Mouse (Mus musculus) neural tube, embryonic 15.5 days (tissue): ENCODE measurements around the gene Prrt2. TPM values are rescaled to one million over a fixed set of nuclear protein-coding genes. Genes with fewer than 3 reads are reported as not detected.
A peak's percentile ranks its signal among the peaks of the same experiment; 100 is the strongest.

Experiments
- ATAC-seq: fragments of 200-750 bp; cut with Nextera tagmentation; 2 replicates; pipeline ENCODE4 v1.8.0; 2017; ENCODE audit warnings: mild to moderate bottlenecking, moderate TSS enrichment, moderate library complexity; ENCODE audit not compliant: low FRiP score
- H3K27ac ChIP-seq: fragments of 300-500 bp; sonication (generic); replicated peaks from 2 replicates; pipeline ENCODE4 v1.5.1; 2015; ENCODE audit warnings: mild to moderate bottlenecking, inconsistent platforms
- H3K27me3 ChIP-seq: fragments of 300-500 bp; sonication (generic); replicated peaks from 2 replicates; pipeline ENCODE4 v1.6.1; 2015; ENCODE audit warnings: inconsistent platforms
- H3K36me3 ChIP-seq: fragments of 300-500 bp; sonication (generic); 2 replicates; pipeline ENCODE4 v1.6.1; 2015; ENCODE audit warnings: inconsistent platforms
- H3K4me1 ChIP-seq: fragments of 300-500 bp; sonication (generic); 2 replicates; pipeline ENCODE4 v1.6.1; 2015; ENCODE audit warnings: inconsistent platforms
- H3K4me2 ChIP-seq: fragments of 300-500 bp; sonication (generic); 2 replicates; pipeline ENCODE4 v1.6.1; 2015; ENCODE audit warnings: inconsistent platforms, mild to moderate bottlenecking, moderate library complexity
- H3K4me3 ChIP-seq: fragments of 300-500 bp; sonication (generic); replicated peaks from 2 replicates; pipeline ENCODE4 v1.5.1; 2015; ENCODE audit warnings: mild to moderate bottlenecking, inconsistent platforms
- H3K9ac ChIP-seq: fragments of 300-500 bp; sonication (generic); replicated peaks from 2 replicates; pipeline ENCODE4 v1.6.1; 2015; ENCODE audit warnings: mild to moderate bottlenecking, inconsistent platforms
- H3K9me3 ChIP-seq: fragments of 300-500 bp; sonication (generic); replicated peaks from 2 replicates; pipeline ENCODE4 v1.6.1; 2016; ENCODE audit warnings: inconsistent platforms
- WGBS: fragments of 180-500 bp; shearing (Covaris S2); methylation state at CpG from one replicate; pipeline ENCODE4 v1.1.7; 2015; ENCODE audit warnings: mixed read lengths; 5-methylcytosine and 5-hydroxymethylcytosine counted together
- polyA plus RNA-seq: library from polyadenylated mRNA; unstranded; fragments of >200 nt; fragmentation: Nextera tagmentation; extraction: Ambion mirVana; gene quantifications from 2 replicates; pipeline ENCODE4 v1.2.1, GENCODE M21; 2015

The Prrt2 gene
- polyA plus RNA-seq, 1 experiment from 2014 or later: 72.5 TPM

DNA sequence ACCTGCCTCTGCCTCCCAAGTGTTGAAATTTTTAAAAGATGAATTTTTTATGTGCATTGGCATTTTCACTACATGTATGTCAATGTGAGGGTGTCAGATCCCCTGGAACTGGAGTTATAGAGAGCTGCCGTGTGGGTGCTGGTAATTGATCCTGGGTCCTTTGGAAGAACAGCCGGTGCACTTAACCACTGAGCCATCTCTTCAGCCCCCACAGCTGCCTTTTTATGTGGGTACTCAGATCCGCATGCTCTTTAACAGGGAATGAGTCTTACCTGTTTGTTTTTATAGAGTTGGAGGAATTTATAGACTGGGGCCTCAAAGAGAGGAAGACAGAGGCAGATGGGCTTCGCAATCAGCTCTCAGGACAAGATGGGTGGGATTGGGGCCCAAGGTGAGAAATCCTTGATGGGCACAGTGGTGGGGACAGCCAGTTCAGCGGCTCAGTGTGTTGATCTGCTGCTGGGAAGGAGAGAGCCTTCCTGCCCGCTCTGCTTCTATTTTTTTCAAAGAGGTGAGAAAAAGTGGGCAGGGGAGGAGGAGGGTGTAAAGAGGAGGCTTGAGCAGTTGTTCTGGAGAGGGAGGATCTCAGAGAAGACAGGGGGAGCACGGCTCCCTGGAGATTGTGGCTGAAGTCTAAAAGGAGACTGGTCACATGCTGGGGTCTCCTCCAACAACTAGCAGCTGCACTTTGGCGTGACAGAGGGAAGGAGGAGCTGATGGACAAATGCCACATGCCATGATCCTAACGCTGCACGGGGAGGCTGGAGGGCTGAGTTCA is 36.2 kb downstream of the Prrt2 start:
- H3K9me3 ChIP-seq: no peaks in the 10 kb centered on the region
- ATAC-seq: no peak
- 58% methylated on average over 10 of the region's 10 CpGs for WGBS
- no peak overlapping the region for H3K27ac ChIP-seq
- no peak overlapping the region for H3K4me2 ChIP-seq
- H3K9ac ChIP-seq: no peak overlapping the region
- H3K27me3 ChIP-seq: no peaks in the 10 kb centered on the region
- H3K4me3 ChIP-seq: no peak overlapping the region
- H3K4me1 ChIP-seq: no peaks in the 10 kb centered on the region
- peaks cover 14% of the 10 kb centered on the region for H3K36me3 ChIP-seq

GRCm38 (mm10) chr7:126983113-126983512 is 37.9 kb downstream of the Prrt2 start:
- ATAC-seq: no peak
- Histone ChIP-seq H3K27ac (no peak overlapping the region), H3K36me3 (peaks cover 31% of the 10 kb centered on the region), H3K9me3 (no peaks in the 10 kb centered on the region), H3K4me3 (no peak overlapping the region), H3K9ac (no peak overlapping the region), H3K4me1 (peaks cover 10% of the 10 kb centered on the region), H3K4me2 (no peak overlapping the region), H3K27me3 (no peaks in the 10 kb centered on the region)
- 88% methylated on average over 7 of the region's 7 CpGs for WGBS

DNA sequence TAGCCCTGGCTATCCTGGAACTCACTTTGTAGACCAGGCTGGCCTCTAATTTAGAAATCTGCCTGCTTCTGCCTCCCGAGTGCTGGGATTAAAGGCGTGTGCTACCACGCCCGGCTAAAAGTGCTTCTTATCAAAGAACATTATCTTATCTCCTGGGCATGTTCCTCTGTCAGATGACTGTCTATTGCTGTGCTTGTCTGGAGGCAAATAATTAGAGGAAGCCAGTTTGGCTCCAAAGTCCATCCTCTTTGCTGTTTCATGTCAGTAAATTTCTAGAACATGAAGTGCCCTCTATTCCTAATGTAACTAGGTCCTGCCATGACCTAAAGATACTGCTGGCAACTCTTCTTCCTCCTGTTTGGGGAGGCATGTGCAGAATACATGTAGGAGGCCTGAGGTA is 39.0 kb downstream of the Prrt2 start:
- WGBS: 92% methylated on average over 4 of the region's 4 CpGs
- no peaks in the 10 kb centered on the region for H3K9me3 ChIP-seq
- H3K27ac ChIP-seq: no peak overlapping the region
- H3K36me3 ChIP-seq: peaks cover 33% of the 10 kb centered on the region
- H3K27me3 ChIP-seq: no peaks in the 10 kb centered on the region
- H3K4me2 ChIP-seq: no peak overlapping the region
- peaks cover 20% of the 10 kb centered on the region for H3K4me1 ChIP-seq
- no peak for ATAC-seq
- no peak overlapping the region for H3K4me3 ChIP-seq
- no peak overlapping the region for H3K9ac ChIP-seq

DNA sequence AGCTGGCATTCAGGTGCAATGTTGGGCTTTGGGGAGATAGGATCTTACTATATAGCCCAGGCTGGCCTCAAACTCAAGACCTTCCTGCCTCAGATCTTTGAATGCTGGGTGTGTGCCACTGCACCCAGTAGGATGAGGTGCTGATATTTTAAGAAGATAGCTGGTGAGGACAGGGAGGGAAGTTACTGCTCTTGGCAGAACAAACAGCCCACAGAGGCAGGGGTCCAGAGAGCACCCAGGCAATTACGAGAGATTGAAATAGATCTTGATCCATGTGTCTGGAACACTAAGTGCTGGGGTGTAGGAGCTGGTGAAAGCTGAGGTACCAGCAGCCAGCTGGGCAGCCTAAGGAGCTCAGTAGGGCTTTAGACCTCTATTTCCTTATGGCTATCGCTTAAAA is 39.4 kb downstream of the Prrt2 start:
- H3K27ac ChIP-seq: no peak overlapping the region
- no peak for ATAC-seq
- no peak overlapping the region for H3K4me3 ChIP-seq
- H3K4me2 ChIP-seq: no peak overlapping the region
- no peaks in the 10 kb centered on the region for H3K9me3 ChIP-seq
- H3K4me1 ChIP-seq: peaks cover 22% of the 10 kb centered on the region
- no peak overlapping the region for H3K9ac ChIP-seq
- 91% methylated on average over 2 of the region's 2 CpGs for WGBS
- peaks cover 33% of the 10 kb centered on the region for H3K36me3 ChIP-seq
- no peaks in the 10 kb centered on the region for H3K27me3 ChIP-seq

DNA sequence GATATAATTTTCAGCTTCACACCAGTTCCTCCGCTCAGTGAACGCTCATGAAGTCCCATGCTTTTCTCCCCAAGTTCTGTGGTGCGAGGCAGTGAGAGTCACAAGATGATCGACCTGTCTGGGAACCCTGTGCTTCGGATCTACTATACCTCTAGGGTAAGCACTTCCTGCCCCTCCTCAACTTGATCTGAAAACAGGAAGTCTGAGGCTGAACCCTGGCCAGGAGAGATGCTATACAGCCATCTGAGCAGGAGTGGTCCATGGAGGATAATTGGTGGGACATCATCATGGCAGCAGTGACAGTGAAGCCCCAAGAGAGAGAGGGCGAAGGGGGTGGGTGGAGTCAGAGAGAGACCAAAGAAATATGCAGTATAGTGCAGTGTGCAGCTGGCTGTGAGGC is 42.2 kb downstream of the Prrt2 start:
- H3K4me2 ChIP-seq: no peak overlapping the region
- H3K4me1 ChIP-seq: peaks cover 29% of the 10 kb centered on the region
- no peak overlapping the region for H3K27ac ChIP-seq
- no peaks in the 10 kb centered on the region for H3K27me3 ChIP-seq
- H3K9ac ChIP-seq: no peak overlapping the region
- ATAC-seq: no peak
- 95% methylated on average over 6 of the region's 6 CpGs for WGBS
- no peak overlapping the region for H3K4me3 ChIP-seq
- peaks cover 33% of the 10 kb centered on the region for H3K36me3 ChIP-seq
- H3K9me3 ChIP-seq: no peaks in the 10 kb centered on the region

GRCm38 (mm10) chr7:126976878-126977459 is 44.0 kb downstream of the Prrt2 start:
- H3K9me3 ChIP-seq: no peaks in the 10 kb centered on the region
- 29% methylated on average over 14 of the region's 14 CpGs for WGBS
- peaks cover 38% of the 10 kb centered on the region for H3K36me3 ChIP-seq
- peak overlapping the region; percentile 99 for H3K9ac ChIP-seq
- H3K4me1 ChIP-seq: peaks cover 29% of the 10 kb centered on the region
- peak overlapping the region; percentile 99 for H3K27ac ChIP-seq
- peak; percentile 4 for ATAC-seq
- H3K4me3 ChIP-seq: peak overlapping the region; percentile 95
- H3K27me3 ChIP-seq: no peaks in the 10 kb centered on the region
- H3K4me2 ChIP-seq: peak overlapping the region; percentile 71

DNA sequence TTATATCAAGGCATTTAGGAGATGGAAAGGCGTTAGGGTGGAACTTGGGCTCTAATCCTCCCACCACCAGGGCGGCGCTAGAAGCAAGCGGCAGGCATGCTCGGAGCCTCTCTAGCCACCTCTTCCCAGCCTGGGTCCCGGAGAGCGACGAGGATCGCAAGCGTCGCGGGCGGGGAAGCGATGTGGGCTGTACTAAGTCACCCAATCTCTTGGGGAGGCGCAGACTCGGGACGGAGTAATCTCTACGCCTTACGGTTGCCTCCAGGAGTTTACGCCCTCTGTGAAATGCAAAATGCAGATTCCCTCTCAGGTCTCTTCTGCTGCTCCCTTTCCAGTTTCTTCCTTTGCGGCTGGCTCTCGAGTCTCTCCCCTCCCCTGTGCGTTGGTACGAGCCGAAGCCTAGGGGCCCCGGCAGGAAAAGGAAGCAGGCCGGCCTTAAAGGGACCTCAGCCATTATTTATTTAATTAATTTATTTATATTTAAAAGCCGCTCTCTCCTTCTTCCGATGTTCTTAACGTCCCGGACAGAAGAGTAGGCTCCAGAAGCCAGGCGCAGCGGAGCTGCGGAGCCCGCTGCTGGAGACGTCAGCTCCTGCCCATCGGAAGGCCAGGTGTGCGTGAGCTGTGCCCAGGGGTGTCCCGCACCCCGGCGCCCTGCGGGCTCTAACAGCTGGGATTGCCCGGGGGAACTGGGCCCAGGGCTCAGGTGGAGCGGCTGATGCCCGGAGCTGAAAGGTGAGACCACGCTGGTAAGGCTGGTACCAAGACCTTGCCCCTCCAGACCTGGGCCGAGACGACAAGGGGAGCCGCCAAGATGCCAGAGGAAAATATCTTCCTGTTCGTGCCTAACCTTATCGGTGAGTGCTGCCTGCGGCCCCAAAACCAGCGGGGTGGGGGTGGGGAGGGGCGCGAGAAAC is 44.8 kb downstream of the Prrt2 start, which contains the start of gene Cdiptos:
TSS of gene Cdiptos (minus strand) at position 149 of the 917 bp plus-strand sequence.
- Histone ChIP-seq H3K9me3 (no peaks in the 10 kb centered on the region), H3K4me1 (peaks cover 29% of the 10 kb centered on the region), H3K27ac (peak within 1 kb of the TSS; percentile 99), H3K36me3 (peaks cover 39% of the 10 kb centered on the region), H3K4me3 (peak within 1 kb of the TSS; percentile 95), H3K4me2 (peak within 1 kb of the TSS; percentile 71), H3K27me3 (no peaks in the 10 kb centered on the region), H3K9ac (peak within 1 kb of the TSS; percentile 99)
- peak; percentile 96 for ATAC-seq
- WGBS: under 1% methylated on average over 55 of the region's 55 CpGs

- peaks cover 29% of the 10 kb centered on the region for H3K4me1 ChIP-seq
- peaks cover 42% of the 10 kb centered on the region for H3K36me3 ChIP-seq
- peak within 1 kb of the TSS; percentile 99 for H3K9ac ChIP-seq
- WGBS: 8% methylated on average over 1 of the region's 1 CpGs
- no peaks in the 10 kb centered on the region for H3K27me3 ChIP-seq
- H3K27ac ChIP-seq: peak within 1 kb of the TSS; percentile 99
- peak within 1 kb of the TSS; percentile 71 for H3K4me2 ChIP-seq
- peak within 1 kb of the TSS; percentile 95 for H3K4me3 ChIP-seq
- H3K9me3 ChIP-seq: no peaks in the 10 kb centered on the region
- no peak for ATAC-seq
Observed at GRCm38 (mm10) chr7:126975893-126975949, 45.3 kb downstream of the Prrt2 start, which contains the start of gene Cdipt. Gene Cdipt, plus strand, starts transcription at chr7:126975914.

DNA sequence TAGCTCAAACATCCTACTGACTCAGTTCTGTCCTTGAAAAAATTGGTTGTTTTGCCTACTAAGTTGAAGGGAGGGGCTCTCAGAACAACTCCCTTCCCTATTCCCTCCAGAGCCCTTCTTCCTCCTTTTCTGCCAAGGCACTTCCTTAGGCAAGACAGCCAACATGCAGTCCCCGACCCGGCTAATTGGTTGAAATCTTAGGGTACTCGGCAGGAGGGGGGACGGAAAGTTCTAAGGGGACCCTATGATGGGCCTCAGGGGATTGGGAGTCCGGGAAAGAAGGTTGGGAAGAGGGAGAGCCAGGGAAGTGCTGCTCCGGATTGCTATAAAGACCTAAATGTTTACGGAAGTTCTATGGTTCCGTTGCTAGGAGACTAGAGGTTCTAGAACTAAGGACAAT is 45.5 kb downstream of the Prrt2 start:
- Histone ChIP-seq H3K4me1 (peaks cover 29% of the 10 kb centered on the region), H3K9ac (0 out of 2 replicates have a peak overlapping the region, but pooled peaks have one; percentile 99)
- no peak; the same call in 1 of the 2 replicates for ATAC-seq

More for the DNA sequence above, 45.5 kb downstream of the Prrt2 start:
- 16% methylated on average over 8 of the region's 8 CpGs for WGBS
- Histone ChIP-seq H3K4me2 (peak overlapping the region; percentile 71), H3K4me3 (peak overlapping the region; percentile 95), H3K9me3 (no peaks in the 10 kb centered on the region), H3K27ac (peak overlapping the region; percentile 99), H3K36me3 (peaks cover 43% of the 10 kb centered on the region), H3K27me3 (no peaks in the 10 kb centered on the region)
